In genomic region chr10:24952549-24952948, GRCm38 (mm10) we compare ENCODE assay signal across 14 mouse cellular contexts. TPM values are rescaled to one million over a fixed set of nuclear protein-coding genes. Genes with fewer than 3 reads are reported as not detected.
A peak's percentile ranks its signal among the peaks of the same experiment; 100 is the strongest.
DNase-seq lines count a peak whose midpoint lies in the region; ATAC-seq and TF ChIP-seq lines count a peak whose summit lies in the region.
"Had no signal": no experiment of that assay in that cellular context is flagged by ENCODE, and none has a peak within 500 bp of the region (broad histone marks: within the 10 kb centered on the region; RNA-seq: fewer than 3 reads in every experiment).

No protein-coding gene starts in this region.

- no peaks in the 10 kb centered on the region; the same call in 1 of the 2 replicates for H3K4me1 ChIP-seq in heart, embryonic 10.5 days
- 0 out of 2 replicates have a peak, but pooled peaks cover 2% of the 10 kb centered on the region for H3K4me1 ChIP-seq in lung, embryonic 14.5 days (ENCODE audit: insufficient read depth)
- H3K4me1 ChIP-seq in lung, postnatal 0 days (ENCODE audit: insufficient read depth, low read depth, low read length), result no peaks in the 10 kb centered on the region
- H3K4me1 ChIP-seq: hindbrain, embryonic 13.5 days; kidney, embryonic 15.5 days; limb, embryonic 15.5 days had no signal

- no peak overlapping the region for H3K4me3 ChIP-seq in heart, embryonic 10.5 days
- no peak overlapping the region for H3K4me3 ChIP-seq in lung, embryonic 14.5 days (ENCODE audit: low read depth, low read length)
- no peak overlapping the region for H3K4me3 ChIP-seq in lung, postnatal 0 days (ENCODE audit: low read depth, low read length)
- H3K4me3 ChIP-seq: hindbrain, embryonic 13.5 days; kidney, embryonic 15.5 days; limb, embryonic 15.5 days had no signal

- ATAC-seq in lung, embryonic 14.5 days (ENCODE audit: insufficient read depth), result no peak
- no peak for ATAC-seq in lung, postnatal 0 days
- no peak for ATAC-seq in megakaryocyte progenitor cell, adult 5-6 weeks (replicated peaks; ENCODE audit: poor library complexity)
- ATAC-seq: midbrain, embryonic 16.5 days had no signal

- peak; percentile 23 for DNase-seq in adrenal gland, adult 2 months
- DNase-seq in adrenal gland, postnatal 4 days (ENCODE audit: low spot score in 2 of 2), result no peak
- DNase-seq in heart, postnatal 14 days, result peak; percentile 33 to 41
- no peak for DNase-seq in heart, embryonic 10.5 days (ENCODE audit: low spot score)
- peak; percentile 67 for DNase-seq in lung, embryonic 14.5 days
- no peak for DNase-seq in lung, postnatal 0 days (ENCODE audit: low spot score)
- peak; percentile 39 to 48 for DNase-seq in adrenal gland, postnatal 36 days
- DNase-seq: layer of hippocampus, postnatal 36 days had no signal

- no peaks in the 10 kb centered on the region for H3K9me3 ChIP-seq in heart, embryonic 10.5 days
- H3K9me3 ChIP-seq in lung, embryonic 14.5 days (ENCODE audit: low read depth, low read length), result no peaks in the 10 kb centered on the region
- no peaks in the 10 kb centered on the region for H3K9me3 ChIP-seq in lung, postnatal 0 days (ENCODE audit: low read length)
- H3K9me3 ChIP-seq: hindbrain, embryonic 13.5 days; kidney, embryonic 15.5 days; limb, embryonic 15.5 days had no signal

- intact Hi-C loops in heart, postnatal 14 days (cut with DNase I), result no loop called here

- H3K36me3 ChIP-seq in heart, embryonic 10.5 days, result no peaks in the 10 kb centered on the region
- H3K36me3 ChIP-seq in lung, embryonic 14.5 days (ENCODE audit: insufficient read depth), result no peaks in the 10 kb centered on the region
- H3K36me3 ChIP-seq in lung, postnatal 0 days (ENCODE audit: insufficient read depth, low read length), result no peaks in the 10 kb centered on the region
- H3K36me3 ChIP-seq: hindbrain, embryonic 13.5 days; kidney, embryonic 15.5 days; limb, embryonic 15.5 days had no signal

- H3K4me2 ChIP-seq in lung, embryonic 14.5 days, result no peak overlapping the region
- no peak overlapping the region for H3K4me2 ChIP-seq in lung, postnatal 0 days (replicated peaks; ENCODE audit: low read depth, low read length)
- H3K4me2 ChIP-seq: hindbrain, embryonic 13.5 days; kidney, embryonic 15.5 days; limb, embryonic 15.5 days had no signal

- TF ChIP-seq EP300 in lung, postnatal 0 days (IDR thresholded peaks at IDR 0.05), result no peak

- H3K9ac ChIP-seq in lung, embryonic 14.5 days, result no peak overlapping the region
- H3K9ac ChIP-seq in lung, postnatal 0 days (replicated peaks; ENCODE audit: low read depth), result no peak overlapping the region
- H3K9ac ChIP-seq: hindbrain, embryonic 13.5 days; kidney, embryonic 15.5 days; limb, embryonic 15.5 days had no signal

- no peaks in the 10 kb centered on the region for H3K27me3 ChIP-seq in heart, embryonic 10.5 days (ENCODE audit: insufficient read depth, poor library complexity, severe bottlenecking)
- no peaks in the 10 kb centered on the region for H3K27me3 ChIP-seq in lung, embryonic 14.5 days (ENCODE audit: insufficient read depth, low read length)
- no peaks in the 10 kb centered on the region for H3K27me3 ChIP-seq in lung, postnatal 0 days (replicated peaks; ENCODE audit: insufficient read depth, low read length)
- H3K27me3 ChIP-seq: hindbrain, embryonic 13.5 days; limb, embryonic 15.5 days had no signal

- 83% methylated on average over 7 of the region's 7 CpGs for WGBS in heart, embryonic 10.5 days
- WGBS in lung, embryonic 14.5 days, result 57% methylated on average over 7 of the region's 7 CpGs
- 45% methylated on average over 7 of the region's 7 CpGs for WGBS in lung, postnatal 0 days

- no peak for TF ChIP-seq CTCF in lung, embryonic 14.5 days (IDR thresholded peaks at IDR 0.05; ENCODE audit: low read depth)
- no peak for TF ChIP-seq CTCF in lung, postnatal 0 days (IDR thresholded peaks at IDR 0.05)

- H3K27ac ChIP-seq in heart, embryonic 10.5 days, result no peak overlapping the region
- no peak overlapping the region for H3K27ac ChIP-seq in lung, embryonic 14.5 days (ENCODE audit: low read depth)
- H3K27ac ChIP-seq in lung, postnatal 0 days (ENCODE audit: low read length), result no peak overlapping the region
- H3K27ac ChIP-seq: hindbrain, embryonic 13.5 days; kidney, embryonic 15.5 days; limb, embryonic 15.5 days; macrophage had no signal

RNA-seq across cellular contexts. Expression of gene Arg1, which starts 25.3 kb away (rescaled TPM):
- total RNA-seq in adrenal gland, adult 2 months (2021), result 1 to 10 TPM in 1 of 2 experiments, not detected in 1; 3.9 TPM
- polyA plus RNA-seq in adrenal gland, adult 2 months (2012; rRNA removed), result 0.10 TPM in 1 of 2 replicates, not detected in the other
- total RNA-seq in adrenal gland, postnatal 4 days (2021), result 10 to 100 TPM in 1 of 2 experiments, 1 to 10 TPM in 1; 1.3 to 23.9 TPM
- total RNA-seq in heart, postnatal 14 days (2021), result under 1 TPM in 1 of 2 experiments, not detected in 1; 0.19 TPM
- 1.4 and 12.7 TPM in 2 replicates for polyA plus RNA-seq in heart, embryonic 10.5 days (2016; fragmentation: Nextera tagmentation; extraction: Ambion mirVana)
- 1.4 and 2.3 TPM in 2 replicates for polyA plus RNA-seq in lung, embryonic 14.5 days (2014; fragmentation: Nextera tagmentation; extraction: Ambion mirVana)
- polyA plus RNA-seq in lung, postnatal 0 days (2015; fragmentation: Nextera tagmentation; extraction: Ambion mirVana), result 4.9 and 8.4 TPM in 2 replicates
- total RNA-seq in adrenal gland, postnatal 36 days (2021), result under 1 TPM in 1 of 2 experiments, not detected in 1; 0.70 TPM
- not detected in 2 replicates for total RNA-seq in megakaryocyte progenitor cell, adult 5-6 weeks (2015)
- not detected in 2 replicates for total RNA-seq in megakaryocyte progenitor cell, adult 5-6 weeks (2017)
- total RNA-seq: layer of hippocampus, postnatal 36 days had no signal
- polyA plus RNA-seq: macrophage had no signal

Comparison
In these comparisons a context has a peak if more than half of its experiments do, and no peak if none do; other contexts are left out.
1. DNase-seq: peak in adrenal gland, adult 2 months (single experiment), heart, postnatal 14 days (2 of 2), lung, embryonic 14.5 days (single experiment) and adrenal gland, postnatal 36 days (2 of 2); none in adrenal gland, postnatal 4 days (0 of 2), heart, embryonic 10.5 days (single experiment) and lung, postnatal 0 days (single experiment).